Mouse (Mus musculus) gonadal fat pad, adult 2 months (tissue): ENCODE data around the gene Map1s. TPM values are rescaled to one million over a fixed set of nuclear protein-coding genes. Genes with fewer than 3 reads are reported as not detected.
A peak's percentile ranks its signal among the peaks of the same experiment; 100 is the strongest.

Experiments
- DNase-seq: peaks from one replicate; pipeline ENCODE4 v3.0.0-alpha.2; 2012; ENCODE audit warnings: low read depth
- polyA plus RNA-seq: library from polyadenylated mRNA; depleted of rRNA; stranded (reverse); fragments of >200 nt; gene quantifications from 2 replicates; pipeline ENCODE4 v1.2.3, GENCODE M21; 2012; rRNA removed

The Map1s gene
- polyA plus RNA-seq, 1 experiment = 27.7 TPM

- no peak for DNase-seq
Measured at GRCm38 (mm10) chr8:70941478-70941877, 35.7 kb downstream of the Map1s start.

GRCm38 (mm10) chr8:70943187-70943586 lies 37.5 kb downstream of the Map1s start:
- no peak for DNase-seq

GRCm38 (mm10) chr8:70949847-70950246 lies 44.1 kb downstream of the Map1s start:
- no peak for DNase-seq

- DNase-seq = no peak
Measured at GRCm38 (mm10) chr8:70960703-70961472, 55.2 kb downstream of the Map1s start.

- peak; percentile 50 for DNase-seq
Measured at GRCm38 (mm10) chr8:70964159-70964558, 58.4 kb downstream of the Map1s start.

GRCm38 (mm10) chr8:70964861-70965260 lies 59.1 kb downstream of the Map1s start:
- no peak for DNase-seq

Other genes starting within 250 kb of the Map1s start
- 69.8 and 71.9 TPM in 2 replicates for gene Pgpep1, start 245.5 kb upstream of the Map1s start, polyA plus RNA-seq
- gene Lsm4, start 232.7 kb upstream of the Map1s start, polyA plus RNA-seq = 90.7 and 91.6 TPM in 2 replicates
- 170 and 254 TPM in 2 replicates for gene Jund, start 207.0 kb upstream of the Map1s start, polyA plus RNA-seq
- gene Iqcn, start 202.5 kb upstream of the Map1s start, polyA plus RNA-seq = 0.55 and 1.0 TPM in 2 replicates
- gene Gm3336, start 187.4 kb upstream of the Map1s start, polyA plus RNA-seq = 0.35 and 0.63 TPM in 2 replicates
- gene Pde4c, start 182.2 kb upstream of the Map1s start, polyA plus RNA-seq = 9.4 and 9.9 TPM in 2 replicates
- gene Rab3a, start 151.3 kb upstream of the Map1s start, polyA plus RNA-seq = 55.5 and 56.3 TPM in 2 replicates
- gene Mpv17l2, start 145.0 kb upstream of the Map1s start, polyA plus RNA-seq = 127 and 143 TPM in 2 replicates
- gene Pik3r2, start 129.2 kb upstream of the Map1s start, polyA plus RNA-seq = 92.1 and 92.3 TPM in 2 replicates
- gene Mast3, start 100.9 kb upstream of the Map1s start, polyA plus RNA-seq = 56.6 and 85.2 TPM in 2 replicates
- gene Il12rb1, start 97.5 kb upstream of the Map1s start, polyA plus RNA-seq = 1.1 and 1.3 TPM in 2 replicates
- gene Arrdc2, start 66.2 kb upstream of the Map1s start, polyA plus RNA-seq = 134 and 150 TPM in 2 replicates
- gene Kcnn1, start 42.7 kb upstream of the Map1s start, polyA plus RNA-seq = 4.3 and 5.6 TPM in 2 replicates
- 38.1 and 44.2 TPM in 2 replicates for gene Ccdc124, start 32.0 kb upstream of the Map1s start, polyA plus RNA-seq
- 0.46 and 0.69 TPM in 2 replicates for gene Slc5a5, start 13.2 kb upstream of the Map1s start, polyA plus RNA-seq
- 3,173 and 3,579 TPM in 2 replicates for gene Rpl18a, start 8.5 kb upstream of the Map1s start, polyA plus RNA-seq